Mouse (Mus musculus) thymus, adult 2 months (tissue): ENCODE measurements around the gene Gimap5.

Experiments
- CTCF ChIP-seq: fragments of 200-500 bp; IDR thresholded peaks from 2 replicates; pipeline ENCODE4 v1.5.1; 2012; ENCODE audit warnings: mild to moderate bottlenecking, control low read depth, low read length, moderate library complexity, borderline replicate concordance; ENCODE audit not compliant: control insufficient read depth, poor library complexity, insufficient read depth; ENCODE audit errors: extremely low read depth
- POLR2A ChIP-seq: fragments of 200-500 bp; IDR thresholded peaks from 2 replicates; pipeline ENCODE4 v1.6.1; 2012; ENCODE audit warnings: mild to moderate bottlenecking, low read length, control low read depth, moderate library complexity; ENCODE audit not compliant: control insufficient read depth, poor library complexity, insufficient read depth; ENCODE audit errors: extremely low read depth

GRCm38 (mm10) chr6:48732864-48733304 lies 13.1 kb upstream of the Gimap5 start:
- TF ChIP-seq CTCF (no peak), POLR2A (no peak)
